Mouse (Mus musculus) neural tube, embryonic 11.5 days (tissue): ENCODE results near the gene Ptch2. TPM values are rescaled to one million over a fixed set of nuclear protein-coding genes. Genes with fewer than 3 reads are reported as not detected.

ENCODE experiments used
- ATAC-seq: fragments of 200-750 bp; cut with Nextera tagmentation; 2 replicates; pipeline ENCODE4 v1.8.0; 2017; ENCODE audit warnings: moderate number of reproducible peaks, mild to moderate bottlenecking, moderate TSS enrichment, moderate library complexity; ENCODE audit not compliant: insufficient read depth, low FRiP score, low TSS enrichment
- DNase-seq: peaks from one replicate; pipeline ENCODE4 v3.0.0-alpha.2; 2015; ENCODE audit warnings: low spot score
- H3K27ac ChIP-seq: fragments of 300-500 bp; sonication (generic); 2 replicates; pipeline ENCODE4 v1.5.1; 2014; ENCODE audit warnings: low read depth, mild to moderate bottlenecking, low read length
- H3K27me3 ChIP-seq: fragments of 300-500 bp; sonication (generic); 2 replicates; pipeline ENCODE4 v1.6.1; 2014; ENCODE audit warnings: mild to moderate bottlenecking, low read length, mixed read lengths; ENCODE audit not compliant: control insufficient read depth, insufficient read depth
- H3K36me3 ChIP-seq: fragments of 300-500 bp; sonication (generic); 2 replicates; pipeline ENCODE4 v1.6.1; 2014; ENCODE audit warnings: mild to moderate bottlenecking, low read length, moderate library complexity, mixed read lengths; ENCODE audit not compliant: control insufficient read depth, insufficient read depth
- H3K4me1 ChIP-seq: fragments of 300-500 bp; sonication (generic); 2 replicates; pipeline ENCODE4 v1.6.1; 2014; ENCODE audit warnings: low read length, mixed read lengths; ENCODE audit not compliant: control insufficient read depth, insufficient read depth
- H3K4me2 ChIP-seq: fragments of 300-500 bp; sonication (generic); 2 replicates; pipeline ENCODE4 v1.6.1; 2014; ENCODE audit warnings: low read depth, mild to moderate bottlenecking, moderate library complexity
- H3K4me3 ChIP-seq: fragments of 300-500 bp; sonication (generic); 2 replicates; pipeline ENCODE4 v1.5.1; 2014; ENCODE audit warnings: low read depth, low read length
- H3K9ac ChIP-seq: fragments of 300-500 bp; sonication (generic); 2 replicates; pipeline ENCODE4 v1.6.1; 2014; ENCODE audit warnings: mild to moderate bottlenecking, low read length
- H3K9me3 ChIP-seq: fragments of 300-500 bp; sonication (generic); 2 replicates; pipeline ENCODE4 v1.6.1; 2016; ENCODE audit warnings: low read length; ENCODE audit not compliant: control insufficient read depth
- WGBS: fragments of 180-500 bp; shearing (Covaris S2); extraction: QIAGEN DNeasy Blood & Tissue Kit; methylation state at CpG from one replicate; pipeline ENCODE4 v1.1.7; 2014; 5-methylcytosine and 5-hydroxymethylcytosine counted together
- polyA plus RNA-seq: library from polyadenylated mRNA; unstranded; fragments of >200 nt; fragmentation: Nextera tagmentation; extraction: Ambion mirVana; gene quantifications from 2 replicates; pipeline ENCODE4 v1.2.1, GENCODE M21; 2014

Ptch2 gene
- polyA plus RNA-seq, 1 experiment from 2014 or later: 3.9 TPM

GRCm38 (mm10) chr4:117096666-117097065 is 791 bp downstream of the Ptch2 start:
- Histone ChIP-seq H3K27me3 (0 out of 2 replicates have a peak, but pooled peaks cover 8% of the 10 kb centered on the region), H3K9me3 (no peaks in the 10 kb centered on the region), H3K36me3 (no peaks in the 10 kb centered on the region), H3K27ac (no peak overlapping the region), H3K4me3 (peak overlapping the region; percentile 53), H3K9ac (peak overlapping the region; percentile 53), H3K4me2 (peak overlapping the region; percentile 83), H3K4me1 (peaks cover 8% of the 10 kb centered on the region)
- 9% methylated on average over 5 of the region's 5 CpGs for WGBS
- ATAC-seq: no peak
- DNase-seq: no peak

GRCm38 (mm10) chr4:117097969-117098763 is 2.3 kb downstream of the Ptch2 start:
- WGBS: 61% methylated on average over 8 of the region's 8 CpGs
- no peak overlapping the region for H3K27ac ChIP-seq
- H3K9ac ChIP-seq: no peak overlapping the region
- peaks cover 8% of the 10 kb centered on the region for H3K4me1 ChIP-seq
- no peak overlapping the region for H3K4me2 ChIP-seq
- no peak for ATAC-seq
- no peaks in the 10 kb centered on the region for H3K9me3 ChIP-seq
- 0 out of 2 replicates have a peak, but pooled peaks cover 8% of the 10 kb centered on the region for H3K27me3 ChIP-seq
- H3K36me3 ChIP-seq: no peaks in the 10 kb centered on the region
- DNase-seq: no peak
- H3K4me3 ChIP-seq: no peak overlapping the region

- no peaks in the 10 kb centered on the region for H3K9me3 ChIP-seq
- H3K4me2 ChIP-seq: no peak overlapping the region
- 78% methylated on average over 2 of the region's 2 CpGs for WGBS
- no peaks in the 10 kb centered on the region for H3K36me3 ChIP-seq
- H3K4me3 ChIP-seq: no peak overlapping the region
- no peak for DNase-seq
- H3K9ac ChIP-seq: no peak overlapping the region
- H3K4me1 ChIP-seq: peaks cover 8% of the 10 kb centered on the region
- no peak for ATAC-seq
- H3K27me3 ChIP-seq: 0 out of 2 replicates have a peak, but pooled peaks cover 8% of the 10 kb centered on the region
- H3K27ac ChIP-seq: no peak overlapping the region
Measured at GRCm38 (mm10) chr4:117098764-117099036, 2.8 kb downstream of the Ptch2 start.

GRCm38 (mm10) chr4:117100036-117100435 is 4.2 kb downstream of the Ptch2 start:
- no peak overlapping the region for H3K9ac ChIP-seq
- H3K4me2 ChIP-seq: no peak overlapping the region
- H3K27ac ChIP-seq: no peak overlapping the region
- 0 out of 2 replicates have a peak, but pooled peaks cover 2% of the 10 kb centered on the region for H3K27me3 ChIP-seq
- DNase-seq (no peak), ATAC-seq (no peak)
- H3K4me1 ChIP-seq: peaks cover 8% of the 10 kb centered on the region
- H3K36me3 ChIP-seq: no peaks in the 10 kb centered on the region
- no peaks in the 10 kb centered on the region for H3K9me3 ChIP-seq
- WGBS: 69% methylated on average over 4 of the region's 4 CpGs
- H3K4me3 ChIP-seq: no peak overlapping the region

- Histone ChIP-seq H3K4me1 (peaks cover 8% of the 10 kb centered on the region), H3K27me3 (0 out of 2 replicates have a peak, but pooled peaks cover 2% of the 10 kb centered on the region), H3K9ac (no peak overlapping the region), H3K4me2 (no peak overlapping the region), H3K4me3 (no peak overlapping the region), H3K36me3 (0 out of 2 replicates have a peak, but pooled peaks cover 2% of the 10 kb centered on the region), H3K9me3 (no peaks in the 10 kb centered on the region), H3K27ac (no peak overlapping the region)
- ATAC-seq: no peak
- DNase-seq: peak; percentile 60
- WGBS: 53% methylated on average over 7 of the region's 7 CpGs
Measured at GRCm38 (mm10) chr4:117101218-117101617, 5.3 kb downstream of the Ptch2 start.

GRCm38 (mm10) chr4:117104672-117105071 is 8.8 kb downstream of the Ptch2 start:
- Histone ChIP-seq H3K4me3 (no peak overlapping the region), H3K27ac (no peak overlapping the region), H3K27me3 (no peaks in the 10 kb centered on the region), H3K9ac (no peak overlapping the region), H3K4me2 (no peak overlapping the region), H3K36me3 (peaks cover 6% of the 10 kb centered on the region; the same call in 1 of the 2 replicates), H3K4me1 (no peaks in the 10 kb centered on the region), H3K9me3 (no peaks in the 10 kb centered on the region)
- ATAC-seq: no peak
- no peak for DNase-seq
- WGBS: 84% methylated on average over 10 of the region's 10 CpGs

- Histone ChIP-seq H3K9me3 (no peaks in the 10 kb centered on the region), H3K4me1 (no peaks in the 10 kb centered on the region), H3K36me3 (peaks cover 6% of the 10 kb centered on the region; the same call in 1 of the 2 replicates), H3K4me2 (no peak overlapping the region), H3K27ac (no peak overlapping the region), H3K4me3 (no peak overlapping the region), H3K27me3 (no peaks in the 10 kb centered on the region), H3K9ac (no peak overlapping the region)
- no peak for ATAC-seq
- no peak for DNase-seq
- WGBS: 80% methylated on average over 10 of the region's 10 CpGs
Measured at GRCm38 (mm10) chr4:117105127-117105526, 9.3 kb downstream of the Ptch2 start.

- ATAC-seq: no peak
- Histone ChIP-seq H3K9ac (no peak overlapping the region), H3K27me3 (no peaks in the 10 kb centered on the region), H3K4me1 (no peaks in the 10 kb centered on the region), H3K4me2 (no peak overlapping the region), H3K4me3 (no peak overlapping the region), H3K27ac (no peak overlapping the region), H3K36me3 (peaks cover 6% of the 10 kb centered on the region; the same call in 1 of the 2 replicates), H3K9me3 (no peaks in the 10 kb centered on the region)
- no peak for DNase-seq
- 90% methylated on average over 18 of the region's 18 CpGs for WGBS
Measured at GRCm38 (mm10) chr4:117107813-117108523, 12.1 kb downstream of the Ptch2 start.

- no peak overlapping the region for H3K4me2 ChIP-seq
- no peaks in the 10 kb centered on the region for H3K4me1 ChIP-seq
- ATAC-seq: no peak
- H3K9ac ChIP-seq: no peak overlapping the region
- DNase-seq: no peak
- no peak overlapping the region for H3K27ac ChIP-seq
- no peaks in the 10 kb centered on the region for H3K9me3 ChIP-seq
- WGBS: 96% methylated on average over 6 of the region's 6 CpGs
- peaks cover 6% of the 10 kb centered on the region; the same call in 1 of the 2 replicates for H3K36me3 ChIP-seq
- H3K27me3 ChIP-seq: no peaks in the 10 kb centered on the region
- no peak overlapping the region for H3K4me3 ChIP-seq
Measured at GRCm38 (mm10) chr4:117108524-117108849, 12.6 kb downstream of the Ptch2 start.
